Mouse (Mus musculus) hindbrain, embryonic 14.5 days (tissue): Measurements from ENCODE around the gene Pcnx3. TPM values are rescaled to one million over a fixed set of nuclear protein-coding genes. Genes with fewer than 3 reads are reported as not detected.
"Not testable (repeated sequence)": the region's sequence is repeated elsewhere in the genome, so short reads cannot be mapped to it uniquely, and the experiment has no call there.

Source experiments
- ATAC-seq: fragments of 200-750 bp; cut with Nextera tagmentation; 2 replicates; pipeline ENCODE4 v1.8.0; 2017; ENCODE audit warnings: moderate number of reproducible peaks, mild to moderate bottlenecking, moderate TSS enrichment, moderate library complexity; ENCODE audit not compliant: low FRiP score
- DNase-seq: peaks from one replicate; pipeline ENCODE4 v3.0.0-alpha.2; 2015; ENCODE audit warnings: low spot score
- H3K27ac ChIP-seq: fragments of 300-500 bp; sonication (generic); 2 replicates; pipeline ENCODE4 v1.5.1; 2014; ENCODE audit warnings: mild to moderate bottlenecking, moderate library complexity
- H3K27me3 ChIP-seq: fragments of 300-500 bp; sonication (generic); 2 replicates; pipeline ENCODE4 v1.6.1; 2014; ENCODE audit warnings: mild to moderate bottlenecking, low read length, mixed read lengths; ENCODE audit not compliant: control insufficient read depth, insufficient read depth
- H3K36me3 ChIP-seq: fragments of 300-500 bp; sonication (generic); replicated peaks from 2 replicates; pipeline ENCODE4 v1.6.1; 2014; ENCODE audit not compliant: control insufficient read depth, insufficient read depth
- H3K4me1 ChIP-seq: fragments of 300-500 bp; sonication (generic); replicated peaks from 2 replicates; pipeline ENCODE4 v1.6.1; 2014; ENCODE audit warnings: antibody characterized with exemption, low read length, mixed read lengths; ENCODE audit not compliant: control insufficient read depth, insufficient read depth
- H3K4me2 ChIP-seq: fragments of 300-500 bp; sonication (generic); replicated peaks from 2 replicates; pipeline ENCODE4 v1.6.1; 2014; ENCODE audit warnings: mild to moderate bottlenecking, moderate library complexity
- H3K4me3 ChIP-seq: fragments of 300-500 bp; sonication (generic); replicated peaks from 2 replicates; pipeline ENCODE4 v1.5.1; 2014; ENCODE audit warnings: mild to moderate bottlenecking, low read length
- H3K9ac ChIP-seq: fragments of 300-500 bp; sonication (generic); 2 replicates; pipeline ENCODE4 v1.6.1; 2014
- H3K9me3 ChIP-seq: fragments of 300-500 bp; sonication (generic); 2 replicates; pipeline ENCODE4 v1.6.1; 2016; ENCODE audit warnings: low read length; ENCODE audit not compliant: control insufficient read depth
- WGBS: fragments of 180-500 bp; shearing (Covaris S2); extraction: QIAGEN DNeasy Blood & Tissue Kit; methylation state at CpG from one replicate; pipeline ENCODE4 v1.1.7; 2014; 5-methylcytosine and 5-hydroxymethylcytosine counted together
- polyA plus RNA-seq: library from polyadenylated mRNA; unstranded; fragments of >200 nt; fragmentation: Nextera tagmentation; extraction: Ambion mirVana; gene quantifications from 2 replicates; pipeline ENCODE4 v1.2.1, GENCODE M21; 2014

The Pcnx3 gene
- polyA plus RNA-seq, 1 experiment from 2014 or later, result 32.1 TPM

DNA sequence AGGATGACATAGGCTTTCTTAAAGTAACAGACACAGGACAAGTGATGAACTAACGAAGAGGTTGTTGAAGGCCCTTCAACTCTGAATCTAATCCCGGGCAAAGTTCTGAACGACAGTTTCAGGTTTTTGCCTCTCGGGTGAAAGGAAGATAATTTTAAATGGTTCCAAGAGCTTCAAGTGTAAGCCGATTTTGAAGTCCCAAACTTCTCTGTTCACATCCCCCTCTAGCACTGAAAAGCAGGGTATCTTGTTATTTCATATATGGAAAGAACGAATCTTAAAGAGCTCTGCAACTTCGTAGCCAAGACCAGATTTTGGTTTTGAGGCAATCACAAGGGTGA is 350 bp upstream of the Pcnx3 start:
- DNase-seq (no peak), ATAC-seq (no peak)
- peaks cover 32% of the 10 kb centered on the region for H3K4me1 ChIP-seq
- peaks cover 42% of the 10 kb centered on the region for H3K36me3 ChIP-seq
- H3K9ac ChIP-seq, result peak overlapping the region; percentile 78
- peak overlapping the region; percentile 99 for H3K4me2 ChIP-seq
- H3K4me3 ChIP-seq, result peak overlapping the region; percentile 97
- no peaks in the 10 kb centered on the region for H3K27me3 ChIP-seq
- peak overlapping the region; percentile 71 for H3K27ac ChIP-seq
- 0% methylated on average over 7 of the region's 7 CpGs for WGBS
- H3K9me3 ChIP-seq, result no peaks in the 10 kb centered on the region

DNA sequence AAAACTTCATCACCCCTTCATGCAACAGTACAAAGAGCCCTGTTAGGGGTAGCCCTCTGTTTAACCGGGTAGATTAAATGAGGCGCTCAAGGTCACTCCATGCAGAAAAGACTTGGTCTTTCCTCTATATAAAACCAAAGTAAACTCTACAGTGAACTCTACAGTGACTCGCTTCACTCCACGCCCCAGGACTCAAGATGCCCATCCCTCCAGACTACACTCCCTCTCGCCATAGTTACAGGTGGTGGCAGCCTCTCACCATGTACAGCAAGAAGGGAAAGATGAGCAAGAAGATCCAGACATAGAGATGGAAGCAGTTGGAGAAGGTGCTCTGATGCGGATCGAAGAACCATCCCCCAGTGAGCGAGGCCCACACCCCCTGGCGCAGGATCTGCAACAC is 970 bp downstream of the Pcnx3 start:
- Histone ChIP-seq H3K9ac (peak overlapping the region; percentile 93), H3K4me1 (peaks cover 32% of the 10 kb centered on the region), H3K9me3 (no peaks in the 10 kb centered on the region), H3K4me2 (peak overlapping the region; percentile 99), H3K4me3 (peak overlapping the region; percentile 97), H3K27ac (peak overlapping the region; percentile 78), H3K36me3 (peaks cover 43% of the 10 kb centered on the region), H3K27me3 (no peaks in the 10 kb centered on the region)
- 23% methylated on average over 9 of the region's 9 CpGs for WGBS
- ATAC-seq, result no peak
- no peak for DNase-seq

- H3K36me3 ChIP-seq, result peaks cover 51% of the 10 kb centered on the region
- H3K9me3 ChIP-seq, H3K4me3 ChIP-seq, DNase-seq, ATAC-seq, H3K27me3 ChIP-seq, H3K9ac ChIP-seq, H3K27ac ChIP-seq: not testable (repeated sequence)
- WGBS, result 95% methylated on average over 12 of the region's 12 CpGs
- H3K4me2 ChIP-seq, result peak overlapping the region; percentile 99; the same call in 1 of the 2 replicates
- peaks cover 32% of the 10 kb centered on the region for H3K4me1 ChIP-seq
These were observed 1.8 kb downstream of the Pcnx3 start for GRCm38 (mm10) chr19:5686954-5687353.

GRCm38 (mm10) chr19:5686437-5686836 is 2.3 kb downstream of the Pcnx3 start:
- H3K9ac ChIP-seq, result no peak overlapping the region
- no peaks in the 10 kb centered on the region for H3K27me3 ChIP-seq
- H3K27ac ChIP-seq, result no peak overlapping the region
- no peak overlapping the region for H3K4me3 ChIP-seq
- H3K4me1 ChIP-seq, result peaks cover 27% of the 10 kb centered on the region
- WGBS, result 96% methylated on average over 13 of the region's 13 CpGs
- ATAC-seq, result no peak
- no peak overlapping the region for H3K4me2 ChIP-seq
- H3K36me3 ChIP-seq, result peaks cover 53% of the 10 kb centered on the region
- no peaks in the 10 kb centered on the region for H3K9me3 ChIP-seq
- no peak for DNase-seq

DNA sequence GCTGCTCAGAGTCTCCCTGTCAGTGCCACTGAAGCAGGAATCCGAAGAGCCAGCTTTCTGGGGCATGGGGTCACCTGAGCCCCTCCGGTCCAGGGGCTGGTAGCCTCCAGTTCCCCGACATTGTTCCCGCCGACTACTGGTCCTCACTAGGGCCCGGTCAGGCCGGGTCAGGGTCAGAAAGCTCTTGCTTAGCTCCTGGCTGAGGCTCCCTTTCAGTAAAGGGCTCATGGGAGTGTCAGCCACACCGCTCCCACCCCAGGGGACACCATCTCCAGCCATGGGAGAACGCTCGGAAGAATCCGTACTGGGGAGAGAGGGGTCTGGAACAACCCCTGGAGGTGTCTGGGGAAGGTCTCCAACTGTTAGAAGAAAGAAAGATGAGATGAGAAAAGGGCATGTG is 2.8 kb downstream of the Pcnx3 start:
- Histone ChIP-seq H3K36me3 (peaks cover 58% of the 10 kb centered on the region), H3K9me3 (no peaks in the 10 kb centered on the region), H3K4me3 (no peak overlapping the region), H3K4me2 (no peak overlapping the region), H3K27ac (no peak overlapping the region), H3K4me1 (peaks cover 21% of the 10 kb centered on the region), H3K27me3 (no peaks in the 10 kb centered on the region), H3K9ac (no peak overlapping the region)
- DNase-seq (no peak), ATAC-seq (no peak)
- 94% methylated on average over 11 of the region's 11 CpGs for WGBS

DNA sequence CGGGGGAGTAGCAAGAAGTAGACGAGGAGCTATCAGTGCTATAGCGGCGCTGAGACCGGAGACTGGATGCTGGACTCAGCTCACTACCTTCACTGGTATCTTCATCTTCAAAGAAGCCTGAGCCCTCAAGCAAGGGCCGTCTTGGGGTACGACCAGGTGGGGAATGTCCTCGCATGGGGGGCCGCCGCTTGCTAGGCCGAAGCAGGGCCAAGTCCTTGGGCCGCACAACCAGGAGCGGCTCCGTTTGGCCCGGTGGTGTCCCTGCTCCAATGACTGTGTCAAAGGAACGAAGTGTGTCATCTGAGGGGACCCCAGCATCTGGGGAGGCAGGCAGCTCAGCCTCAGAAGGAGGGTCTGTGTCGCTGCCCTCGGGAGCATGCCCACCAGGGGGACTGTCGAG is 3.3 kb downstream of the Pcnx3 start:
- H3K9me3 ChIP-seq, result no peaks in the 10 kb centered on the region
- DNase-seq, result no peak
- H3K27ac ChIP-seq, result no peak overlapping the region
- no peak for ATAC-seq
- H3K4me3 ChIP-seq, result no peak overlapping the region
- H3K36me3 ChIP-seq, result peaks cover 62% of the 10 kb centered on the region
- H3K4me1 ChIP-seq, result peaks cover 17% of the 10 kb centered on the region
- H3K9ac ChIP-seq, result no peak overlapping the region
- no peaks in the 10 kb centered on the region for H3K27me3 ChIP-seq
- whole genome bisulfite sequencing, result 94% methylated on average over 19 of the region's 19 CpGs
- no peak overlapping the region for H3K4me2 ChIP-seq

DNA sequence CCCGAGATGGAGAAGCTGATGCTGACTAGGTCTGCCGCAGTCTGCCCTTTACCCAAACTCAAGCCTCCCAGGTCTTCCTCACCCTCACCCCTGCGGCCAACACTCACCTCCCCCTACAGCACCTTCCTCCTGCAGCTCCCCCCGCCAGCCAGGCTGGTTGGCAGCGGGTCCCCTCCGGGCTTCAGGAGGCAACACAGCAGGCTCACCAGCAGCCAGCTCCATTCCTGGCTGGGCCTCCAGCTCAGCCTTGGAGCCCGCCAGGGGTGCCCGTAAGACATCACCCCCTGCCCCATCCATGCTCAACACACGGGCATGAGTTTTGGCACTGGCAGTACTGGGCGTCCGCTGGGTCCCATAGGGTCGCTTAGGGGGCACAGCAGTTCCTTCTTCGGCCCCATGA is 3.7 kb downstream of the Pcnx3 start:
- no peak overlapping the region for H3K4me2 ChIP-seq
- no peaks in the 10 kb centered on the region for H3K9me3 ChIP-seq
- no peak for DNase-seq
- H3K27me3 ChIP-seq, result no peaks in the 10 kb centered on the region
- ATAC-seq, result no peak
- H3K4me3 ChIP-seq, result no peak overlapping the region
- H3K4me1 ChIP-seq, result peaks cover 12% of the 10 kb centered on the region
- no peak overlapping the region for H3K27ac ChIP-seq
- 91% methylated on average over 13 of the region's 13 CpGs for WGBS
- H3K9ac ChIP-seq, result no peak overlapping the region
- peaks cover 66% of the 10 kb centered on the region for H3K36me3 ChIP-seq

DNA sequence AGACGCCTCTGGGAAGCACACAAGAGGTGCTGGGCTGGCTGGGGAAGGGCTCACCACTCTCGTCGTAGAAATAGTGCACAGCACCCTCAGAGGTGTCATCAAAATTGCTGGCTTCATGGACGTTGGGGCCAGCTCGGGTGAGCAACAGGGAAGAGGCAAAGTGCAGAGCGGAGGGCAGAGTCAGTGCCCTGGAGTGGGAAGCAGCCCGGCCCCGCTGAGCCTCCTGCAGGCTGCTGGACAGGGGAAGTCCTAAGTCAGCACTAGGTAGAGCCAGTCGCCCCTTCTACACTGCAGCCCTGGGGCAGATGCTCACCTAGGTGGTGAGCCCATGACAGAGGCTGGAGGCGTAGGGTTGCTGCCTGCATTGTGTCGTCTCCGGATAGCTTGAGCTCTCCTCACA is 4.5 kb downstream of the Pcnx3 start:
- no peak overlapping the region for H3K4me3 ChIP-seq
- no peak overlapping the region for H3K9ac ChIP-seq
- no peak overlapping the region for H3K27ac ChIP-seq
- 91% methylated on average over 12 of the region's 12 CpGs for WGBS
- no peaks in the 10 kb centered on the region for H3K9me3 ChIP-seq
- DNase-seq (no peak), ATAC-seq (no peak)
- H3K4me2 ChIP-seq, result no peak overlapping the region
- peaks cover 74% of the 10 kb centered on the region for H3K36me3 ChIP-seq
- peaks cover 10% of the 10 kb centered on the region for H3K4me1 ChIP-seq
- no peaks in the 10 kb centered on the region for H3K27me3 ChIP-seq

DNA sequence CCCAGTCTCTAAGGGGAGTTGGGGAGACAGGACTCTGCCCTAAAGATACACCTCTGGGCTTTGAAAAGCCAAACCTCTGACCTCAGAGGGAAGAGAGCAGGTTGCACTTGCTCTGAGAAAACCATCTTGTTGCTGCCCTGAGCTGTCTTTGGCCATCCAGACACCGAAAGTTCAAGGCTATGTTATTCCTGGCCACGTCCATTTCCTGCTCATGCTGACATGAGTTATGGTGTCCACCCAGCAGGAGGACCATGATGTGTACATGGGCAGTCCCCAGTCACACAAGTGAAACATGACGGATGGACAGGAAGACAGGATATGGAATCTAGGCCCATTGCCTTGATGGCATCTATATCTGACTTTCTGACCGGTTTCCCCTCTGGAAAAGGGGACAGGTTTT is 8.3 kb downstream of the Pcnx3 start:
- Histone ChIP-seq H3K9me3 (no peaks in the 10 kb centered on the region), H3K27me3 (no peaks in the 10 kb centered on the region), H3K27ac (no peak overlapping the region), H3K4me3 (no peak overlapping the region), H3K9ac (no peak overlapping the region), H3K36me3 (peaks cover 94% of the 10 kb centered on the region), H3K4me2 (no peak overlapping the region), H3K4me1 (no peaks in the 10 kb centered on the region)
- no peak for ATAC-seq
- WGBS, result 88% methylated on average over 4 of the region's 4 CpGs
- no peak for DNase-seq

- H3K9ac ChIP-seq, result no peak overlapping the region
- DNase-seq, result no peak
- H3K27me3 ChIP-seq, result no peaks in the 10 kb centered on the region
- H3K4me1 ChIP-seq, result peaks cover 8% of the 10 kb centered on the region
- no peak overlapping the region for H3K27ac ChIP-seq
- H3K4me2 ChIP-seq, result no peak overlapping the region
- WGBS, result 78% methylated on average over 4 of the region's 4 CpGs
- H3K4me3 ChIP-seq, result no peak overlapping the region
- peaks cover 87% of the 10 kb centered on the region for H3K36me3 ChIP-seq
- no peak for ATAC-seq
- H3K9me3 ChIP-seq, result no peaks in the 10 kb centered on the region
These were observed 20.3 kb downstream of the Pcnx3 start for GRCm38 (mm10) chr19:5668372-5668771.
